Mouse (Mus musculus): ENCODE data around the gene Lysmd3. TPM values are rescaled to one million over a fixed set of nuclear protein-coding genes. Genes with fewer than 3 reads are reported as not detected.

Gene Lysmd3
- total RNA-seq, 2 experiments from 2014 or later, result 6.2 to 7.9 TPM

Other genes starting within 250 kb of the Lysmd3 start
- gene Adgrv1, start 24.5 kb upstream of the Lysmd3 start, total RNA-seq (2021), result under 1 TPM in 1 of 2 experiments, not detected in 1; 0.10 TPM
- 1 to 10 TPM in 1 of 2 experiments, under 1 TPM in 1; 0.69 to 1.3 TPM for gene Polr3g, start 53.4 kb downstream of the Lysmd3 start, total RNA-seq (2021)
- 1 to 10 TPM; 1.1 TPM for gene Mblac2, start 53.7 kb downstream of the Lysmd3 start, total RNA-seq (2021)
- 10 to 100 TPM; 44.6 to 45.8 TPM for gene Cetn3, start 125.4 kb downstream of the Lysmd3 start, total RNA-seq (2021)